Mouse (Mus musculus) WW6 (cell line): Measurements from ENCODE around the gene Znhit6.

Experiments
- DNase-seq: peaks from one replicate; pipeline ENCODE4 v3.0.0-alpha.2; 2013; ENCODE audit warnings: low read depth, low spot score

Gene Znhit6

DNA sequence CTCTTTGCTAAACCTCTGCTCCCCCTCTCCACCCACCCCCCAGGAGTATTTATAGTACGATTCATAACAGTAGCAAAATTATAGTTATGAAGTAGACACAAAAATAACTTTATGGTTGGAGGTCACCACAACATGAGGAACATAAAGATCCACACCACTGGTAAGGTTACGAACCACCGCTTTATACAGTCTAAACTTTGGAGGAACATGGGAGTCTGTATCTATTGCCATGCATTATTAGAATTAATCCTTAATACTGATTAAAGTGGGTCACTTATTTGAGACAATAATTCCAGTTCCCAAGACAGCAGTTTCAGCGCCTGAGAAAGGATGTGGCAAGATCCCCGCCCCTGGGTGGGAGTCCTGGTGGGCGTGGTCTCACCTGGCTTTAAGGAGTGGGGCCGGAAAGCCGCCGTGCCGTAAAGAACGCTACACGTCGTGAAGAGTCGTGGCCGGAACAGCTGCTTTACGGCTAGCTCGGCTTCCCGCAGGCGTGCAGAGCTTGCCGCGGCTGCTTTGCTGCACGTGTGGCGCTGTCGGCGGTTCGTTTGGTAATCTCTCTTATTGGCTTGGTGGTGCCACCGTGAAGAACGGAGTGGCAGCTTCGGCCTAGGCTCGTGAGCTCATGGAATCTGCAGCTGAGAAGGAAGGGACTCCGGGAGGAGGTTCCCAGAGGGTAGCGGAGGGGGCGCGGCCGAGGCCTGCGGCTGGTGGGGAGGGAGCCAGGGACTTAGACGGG is at the start of gene Znhit6:
Gene Znhit6, plus strand, starts transcription at position 463 of the 739 bp plus-strand sequence.
- DNase-seq = peak; percentile 84

DNA sequence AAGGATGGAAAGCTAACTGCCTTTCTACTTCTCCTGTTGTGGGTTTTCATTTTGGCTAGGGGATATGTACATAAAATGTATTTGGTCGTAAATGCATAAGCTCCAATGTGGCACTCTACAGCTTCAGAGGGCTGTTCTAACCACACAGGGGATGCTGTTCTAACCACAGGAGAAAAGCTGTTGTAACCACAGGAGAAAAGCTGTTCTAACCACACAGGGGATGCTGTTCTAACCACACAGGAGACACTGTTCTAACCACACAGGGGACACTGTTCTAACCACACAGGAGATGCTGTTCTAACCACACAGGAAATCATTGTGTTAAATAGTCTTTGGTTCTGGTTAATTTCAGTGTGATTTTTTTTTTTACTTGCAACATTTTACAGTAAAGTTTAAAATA is 38.1 kb upstream of the Znhit6 start:
- DNase-seq = no peak

DNA sequence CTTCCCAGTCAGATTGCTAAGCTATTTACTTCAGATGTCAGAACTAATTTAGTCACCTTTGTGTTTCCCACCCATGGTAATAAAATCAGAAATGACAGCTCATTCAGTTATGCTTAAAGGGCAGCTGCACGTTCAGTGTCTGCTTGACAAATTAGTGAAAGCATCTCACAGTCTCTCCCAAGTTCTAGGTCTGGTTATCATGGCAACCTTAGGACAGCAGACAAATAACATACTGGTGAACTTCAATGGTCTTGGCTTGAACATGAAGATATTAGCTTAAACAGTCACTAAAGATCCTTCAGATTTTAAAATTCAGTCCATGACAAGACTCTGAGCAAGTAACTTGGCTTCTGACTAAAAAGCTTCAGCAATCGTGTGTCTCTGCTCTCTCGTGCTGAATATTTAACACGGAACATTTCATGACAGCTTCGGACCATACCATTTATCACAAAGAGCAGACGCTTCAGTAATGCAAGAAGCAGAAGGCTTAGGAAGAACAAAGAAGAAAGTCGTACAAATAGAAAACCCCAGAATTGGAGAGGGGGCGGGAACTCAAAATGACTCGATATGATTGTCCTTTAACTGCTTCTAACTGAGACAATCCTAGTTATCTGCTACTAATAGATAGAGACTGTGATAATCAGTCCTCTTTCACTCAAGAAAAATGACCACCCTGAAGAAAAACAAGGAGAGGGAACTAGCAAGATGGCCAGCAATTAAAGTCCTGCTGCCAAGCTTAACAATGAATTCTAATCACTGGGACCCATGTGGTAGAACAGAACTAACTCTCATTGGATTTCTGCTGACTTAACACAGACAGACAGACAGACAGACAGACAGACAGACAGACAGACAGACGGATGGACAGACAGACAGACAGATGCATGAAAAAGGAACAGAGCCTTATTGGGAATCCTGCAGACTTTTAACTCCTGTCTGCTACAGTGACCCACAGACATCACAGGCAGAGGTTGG is 27.3 kb upstream of the Znhit6 start:
- no peak for DNase-seq

DNA sequence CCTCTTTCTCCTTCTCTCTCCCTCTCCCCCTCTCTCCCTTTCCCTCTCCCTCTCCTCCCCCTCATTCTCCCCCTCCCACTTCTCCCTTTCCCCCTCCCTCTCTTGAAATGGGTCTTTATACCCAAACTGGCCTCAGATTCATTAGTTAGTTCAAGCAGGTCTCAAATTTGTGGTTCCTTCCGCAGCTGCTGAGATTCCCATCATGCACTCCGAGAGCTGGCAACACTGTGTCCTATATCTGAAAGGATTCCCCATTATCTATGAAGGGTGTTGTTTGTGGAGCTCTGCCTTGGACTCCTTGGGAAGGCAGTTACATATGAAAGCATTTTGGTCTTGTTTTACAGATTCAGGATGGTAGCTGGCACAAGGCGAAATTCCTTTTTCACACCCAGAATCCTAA is 25.8 kb upstream of the Znhit6 start:
- no peak for DNase-seq

DNA sequence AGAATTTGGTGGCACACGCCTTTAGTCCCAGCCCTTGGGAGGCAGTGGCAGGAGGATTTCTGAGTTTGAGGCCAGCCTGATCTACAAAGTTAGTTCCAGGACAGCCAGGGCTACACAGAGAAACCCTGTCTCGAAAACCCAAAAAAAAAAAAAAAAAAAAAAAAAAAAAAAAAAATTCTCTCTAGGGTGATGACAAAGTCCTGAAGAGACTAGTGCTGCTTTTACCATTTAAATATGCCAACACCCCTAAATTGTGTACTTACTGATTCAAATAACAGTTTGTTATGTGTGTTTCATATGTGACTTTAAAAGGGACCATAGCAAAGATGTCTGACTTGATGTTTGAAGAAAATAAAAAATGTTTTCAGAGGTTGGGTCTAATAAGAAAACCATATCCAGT is 21.6 kb upstream of the Znhit6 start:
- DNase-seq = no peak

DNA sequence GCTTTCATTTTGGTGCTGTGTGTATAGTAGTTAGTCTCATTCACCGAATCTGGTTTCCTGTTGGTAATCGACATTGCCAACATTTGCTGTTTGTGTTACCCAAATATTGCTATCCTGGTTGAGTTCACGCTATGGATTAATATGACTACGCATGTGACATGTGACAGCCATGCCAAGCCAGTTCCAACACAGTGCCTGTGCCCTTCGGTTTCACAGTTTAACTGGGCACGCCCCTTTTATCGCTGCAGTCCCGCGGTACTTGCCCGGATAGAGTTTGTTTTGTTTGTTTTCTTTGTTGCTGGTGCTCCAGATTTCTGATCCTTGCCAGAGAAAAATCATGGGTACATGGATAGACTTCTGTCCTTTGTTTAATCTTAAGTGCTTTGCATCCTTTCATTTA is 19.8 kb upstream of the Znhit6 start:
- no peak for DNase-seq

DNA sequence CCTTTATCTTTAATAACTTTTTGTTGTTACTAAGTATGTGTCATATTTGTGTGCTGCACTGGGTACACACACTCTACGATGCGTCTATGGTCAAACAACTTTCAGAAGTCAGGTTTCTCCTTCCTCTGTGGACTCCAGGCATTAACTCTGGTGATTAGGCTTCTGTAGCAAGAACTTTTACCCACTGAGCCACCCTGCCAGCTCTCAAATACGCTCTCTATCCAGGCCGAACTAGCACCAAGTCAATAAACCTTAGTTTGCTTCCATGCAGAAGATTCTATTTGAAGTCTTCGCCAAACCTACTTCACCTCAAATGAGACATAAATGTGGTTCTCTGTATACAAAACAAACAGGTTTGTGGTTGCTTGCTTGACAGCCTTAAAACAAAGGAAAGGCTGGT is 16.3 kb upstream of the Znhit6 start:
- DNase-seq = no peak

DNA sequence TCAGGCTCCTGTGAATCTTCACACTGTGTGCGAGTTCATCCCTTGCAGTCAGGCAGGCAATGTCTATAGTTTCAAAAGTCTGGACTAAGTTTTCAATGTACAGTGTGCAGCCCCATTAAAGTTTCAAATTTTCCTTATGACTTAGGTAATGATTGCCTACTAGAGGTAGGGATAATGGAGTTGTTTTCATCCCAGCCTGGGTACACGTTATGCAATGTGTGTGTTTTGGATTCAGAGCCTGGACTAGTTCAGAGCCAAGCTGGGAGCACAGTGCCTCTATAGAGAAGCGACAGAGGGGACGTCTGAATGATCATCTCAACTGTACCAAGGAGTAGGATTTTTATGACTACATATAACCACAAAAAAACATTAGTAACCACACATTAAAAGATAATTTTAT is 15.9 kb upstream of the Znhit6 start:
- DNase-seq = no peak

DNA sequence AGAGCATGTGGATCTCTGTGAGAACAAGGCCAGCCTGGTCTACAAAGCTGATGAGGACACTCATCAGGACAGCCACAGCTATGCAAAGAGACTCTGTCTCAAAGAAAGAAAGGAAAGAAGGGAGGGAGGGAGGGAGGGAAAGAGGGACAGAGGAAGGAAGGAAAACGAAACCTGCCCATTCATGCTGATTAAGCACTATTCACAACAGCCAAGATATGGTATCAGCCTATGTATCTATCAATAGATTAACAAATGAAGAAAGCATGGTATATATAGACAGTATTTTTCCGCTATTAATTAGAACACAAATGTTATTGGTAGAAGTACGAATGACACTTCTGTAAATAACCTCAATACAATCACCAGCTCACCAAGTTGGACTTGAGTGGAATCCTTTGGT is 1.5 kb upstream of the Znhit6 start:
- DNase-seq = no peak

DNA sequence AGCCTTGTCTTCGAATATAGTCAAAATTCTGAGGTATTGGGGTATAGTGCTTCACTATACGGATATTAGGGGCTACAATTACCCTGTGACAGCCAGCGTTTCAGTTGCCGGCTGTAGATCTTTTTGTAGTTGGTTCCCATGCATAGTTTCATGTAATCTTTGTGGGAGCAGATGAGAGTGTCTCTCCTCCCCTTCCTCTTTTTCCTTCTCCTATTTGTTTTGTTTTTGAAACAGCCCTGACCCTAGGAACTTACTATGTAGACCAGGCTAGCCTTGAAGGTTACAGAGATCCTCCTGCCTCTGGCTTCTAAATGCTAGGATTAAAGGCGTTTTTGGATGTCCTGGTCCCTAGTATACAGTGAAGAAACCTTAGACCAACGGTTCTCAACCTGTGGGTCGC is 665 bp upstream of the Znhit6 start:
- no peak for DNase-seq

DNA sequence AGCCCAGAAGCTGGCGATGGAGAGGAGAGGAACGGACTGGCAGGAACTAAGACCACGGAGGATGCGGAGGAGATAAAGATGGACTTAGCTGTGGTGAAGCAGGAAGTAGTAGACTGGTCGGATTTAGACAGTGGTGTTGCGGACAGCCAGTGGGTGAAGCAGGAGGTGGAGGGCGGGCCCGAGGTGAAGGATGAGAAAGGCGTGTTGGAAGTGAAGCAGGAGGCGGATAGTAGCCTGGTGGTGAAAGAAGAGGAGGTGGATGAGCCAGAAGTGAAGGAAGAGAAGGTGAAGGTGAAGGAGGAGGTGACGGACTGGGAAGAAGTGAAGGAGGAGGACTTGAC is 447 bp downstream of the Znhit6 start:
- no peak for DNase-seq

DNA sequence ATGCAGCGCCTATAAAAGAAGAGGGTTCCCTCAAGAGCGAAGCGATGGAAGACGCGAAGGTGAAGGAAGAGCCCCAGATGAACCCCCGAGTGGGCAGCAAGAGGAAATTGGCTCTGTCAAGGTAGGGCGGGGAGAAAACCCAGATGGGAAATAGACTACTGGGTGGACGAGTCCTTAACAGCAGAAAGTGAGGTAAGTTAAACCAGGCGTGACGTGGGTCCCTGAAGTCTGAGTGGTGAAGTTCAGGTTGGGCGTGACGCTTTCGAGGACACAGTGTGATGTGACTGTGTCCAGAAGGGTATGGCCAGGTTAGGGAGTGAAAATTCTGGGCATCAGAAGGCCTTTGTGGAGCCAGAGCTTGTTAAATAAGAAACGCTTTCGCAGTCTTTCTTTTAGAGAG is 871 bp downstream of the Znhit6 start:
- no peak for DNase-seq

DNA sequence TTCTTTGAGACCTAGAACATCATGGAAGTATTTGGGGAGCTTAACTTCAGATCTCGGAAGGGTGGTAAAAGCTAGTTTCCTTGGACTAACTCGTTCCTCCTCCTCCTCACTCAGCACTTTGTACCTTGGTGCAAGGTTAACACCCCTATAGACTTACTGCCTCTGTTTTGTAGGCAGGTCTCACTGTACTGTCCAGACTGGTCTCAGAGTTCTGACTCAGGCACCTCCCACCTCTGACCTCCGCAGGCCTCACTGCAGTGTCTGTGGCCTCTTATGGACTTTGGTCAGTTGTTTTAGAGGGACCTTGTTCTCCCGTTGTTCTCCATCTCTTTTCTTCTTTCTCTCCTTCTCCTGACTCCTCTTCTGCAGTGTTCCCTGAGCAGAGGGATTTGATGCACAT is 7.0 kb downstream of the Znhit6 start:
- DNase-seq = no peak

DNA sequence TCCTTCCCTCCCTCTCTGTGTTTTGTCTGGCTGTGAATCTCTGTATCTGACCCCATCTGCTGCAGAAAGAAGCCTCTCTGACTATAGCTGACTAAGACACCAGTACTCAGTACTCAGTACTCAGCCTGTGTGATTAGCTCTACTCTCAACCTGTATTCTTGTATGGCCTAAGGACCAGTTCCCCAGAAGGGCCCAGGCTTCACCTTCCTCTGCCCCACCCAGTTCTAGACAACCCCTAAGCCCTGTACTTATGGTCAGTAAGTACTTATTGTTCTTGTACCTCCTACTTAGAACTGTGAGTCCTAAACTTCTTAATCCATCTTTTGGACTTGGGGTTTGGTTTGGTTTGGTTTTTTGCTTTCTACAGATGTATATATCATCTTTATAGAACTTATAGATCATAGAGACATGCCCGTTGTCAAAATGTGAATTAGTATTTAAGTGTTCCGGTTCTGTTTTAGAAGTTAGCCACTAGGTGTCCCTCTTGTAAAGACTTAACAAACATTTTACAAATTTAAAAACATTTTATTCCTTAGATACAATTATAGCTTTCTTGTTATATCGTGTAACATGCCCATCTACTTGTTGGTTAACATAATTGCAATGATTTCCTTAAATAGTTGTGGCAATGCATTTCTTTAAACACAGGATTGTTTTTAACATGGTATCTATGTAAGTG is 7.7 kb downstream of the Znhit6 start:
- no peak for DNase-seq

DNA sequence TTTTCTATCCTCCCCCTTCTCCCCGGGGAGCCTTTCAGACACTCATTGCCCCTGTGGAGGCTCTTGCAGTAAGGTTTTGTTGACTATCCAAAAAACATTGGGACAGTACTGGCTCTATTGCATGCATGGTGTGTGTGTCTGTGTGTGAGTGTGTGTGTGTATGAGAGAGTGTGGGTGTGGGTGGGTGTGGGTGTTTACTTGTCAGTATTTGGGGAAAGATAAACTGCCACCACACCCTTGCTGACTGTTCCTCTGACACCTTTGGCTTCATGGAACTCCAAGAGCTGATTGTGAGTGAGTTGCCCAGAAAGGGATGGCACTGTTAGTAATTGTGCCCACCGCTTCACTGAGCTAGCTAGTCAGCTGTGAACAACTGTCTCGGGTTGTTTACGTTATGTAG is 14.6 kb downstream of the Znhit6 start:
- no peak for DNase-seq

DNA sequence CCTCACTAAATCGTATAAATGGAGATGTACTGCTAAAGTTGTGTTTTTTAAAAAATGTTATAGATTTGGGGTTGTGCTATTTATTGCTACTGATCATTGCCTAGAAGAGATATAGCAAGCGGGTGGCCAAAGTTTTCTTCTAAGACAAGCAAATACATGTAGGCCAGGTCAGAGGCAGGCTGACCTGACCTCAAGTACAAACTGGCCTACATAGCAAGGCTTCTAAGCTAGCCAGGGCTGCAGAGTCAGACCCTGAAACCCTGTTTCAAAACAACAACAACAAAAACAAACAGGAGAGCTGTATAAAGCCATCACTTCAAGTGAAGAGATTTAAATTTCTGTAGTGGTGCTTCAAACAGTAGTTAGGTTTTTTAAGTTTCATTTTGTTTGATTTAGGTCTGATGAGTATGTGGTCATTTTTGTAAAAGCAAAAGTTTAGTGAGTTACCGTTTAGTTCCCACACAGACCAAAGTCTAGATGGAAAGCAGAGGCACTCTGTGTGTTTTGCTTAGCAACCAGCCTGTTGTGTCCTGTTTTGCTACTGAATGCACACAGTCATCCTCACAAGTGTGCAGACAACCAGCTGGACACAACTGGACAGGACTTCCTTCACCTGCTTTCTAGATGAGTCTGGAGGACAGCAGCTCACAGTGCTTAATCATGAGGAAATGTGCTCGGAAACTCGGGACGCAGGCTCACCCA is 16.0 kb downstream of the Znhit6 start:
- no peak for DNase-seq

DNA sequence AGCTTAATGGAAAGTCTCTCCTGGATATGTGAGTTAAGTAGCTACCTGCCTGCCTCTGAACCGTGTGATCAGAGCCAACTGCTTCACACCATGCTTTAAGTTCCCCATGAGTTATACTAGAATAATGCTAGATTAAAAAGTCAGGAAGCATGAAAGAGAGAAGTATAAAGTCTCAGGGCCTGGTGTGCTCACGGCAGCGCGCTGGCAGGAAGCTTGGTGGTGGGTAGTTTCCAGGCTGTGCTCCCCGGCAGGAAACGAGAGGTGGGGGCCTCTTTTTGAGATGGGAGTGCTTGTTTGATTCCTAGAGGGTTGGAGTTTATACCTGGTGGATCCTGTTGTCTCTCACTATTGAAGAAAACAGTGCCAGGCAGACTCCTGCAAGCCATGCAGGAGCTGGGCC is 19.3 kb downstream of the Znhit6 start:
- DNase-seq = no peak

DNA sequence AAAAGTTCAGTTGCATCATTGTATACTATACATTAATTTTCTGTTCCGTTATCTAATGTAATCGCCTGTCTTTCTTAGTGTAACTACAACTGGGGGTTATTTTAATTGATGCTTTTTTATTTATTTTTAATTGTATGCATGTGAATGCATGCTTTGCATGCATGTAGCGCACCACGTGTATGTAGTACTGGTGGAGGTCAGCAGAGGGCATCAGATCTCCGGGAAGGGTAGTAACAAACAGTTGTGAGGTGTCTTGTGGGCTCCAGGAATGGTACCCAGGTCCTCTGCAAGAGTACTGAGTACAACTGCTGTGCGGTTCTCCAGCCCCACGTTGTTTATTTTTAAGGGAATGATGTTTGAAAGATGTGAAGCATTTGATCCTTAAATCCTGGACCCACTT is 23.1 kb downstream of the Znhit6 start:
- DNase-seq = no peak

DNA sequence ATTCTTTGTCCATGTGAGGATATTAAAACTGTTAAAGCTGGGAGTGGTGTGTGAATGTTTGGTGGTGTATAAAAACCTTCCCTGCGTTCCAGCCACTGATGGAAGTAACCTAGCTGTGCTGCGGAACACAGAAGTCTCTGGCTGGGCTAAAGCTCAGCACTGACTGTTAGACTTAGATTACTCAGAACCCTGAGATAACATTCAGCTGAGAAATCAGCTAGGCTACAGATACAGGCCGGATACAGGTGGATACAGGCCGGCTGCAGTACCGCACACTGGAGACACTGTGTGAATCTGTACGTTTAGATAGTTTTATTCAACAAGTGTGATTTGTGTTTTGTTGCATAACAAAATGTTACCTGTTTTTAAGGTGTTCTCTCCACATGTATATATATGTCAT is 24.8 kb downstream of the Znhit6 start:
- no peak for DNase-seq

DNA sequence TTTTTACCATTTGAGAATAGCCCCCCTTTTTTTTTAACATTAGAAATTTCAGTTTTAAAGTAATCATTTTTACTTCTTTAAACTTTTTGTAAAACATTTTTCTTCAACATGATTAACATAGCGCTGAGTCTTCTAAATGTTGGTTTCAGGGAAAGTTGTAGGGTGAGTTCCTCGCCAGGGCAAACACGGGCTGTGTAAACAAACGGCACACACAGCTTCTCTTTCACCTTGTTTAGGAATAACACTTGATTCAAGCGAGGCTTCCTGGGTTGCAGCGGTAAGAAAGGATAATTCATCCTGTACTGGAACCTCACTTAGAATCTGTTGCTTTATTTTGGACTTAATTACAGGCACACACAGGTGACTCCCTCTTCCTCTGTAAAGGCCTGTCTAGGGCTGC is 25.3 kb downstream of the Znhit6 start:
- DNase-seq = no peak

DNA sequence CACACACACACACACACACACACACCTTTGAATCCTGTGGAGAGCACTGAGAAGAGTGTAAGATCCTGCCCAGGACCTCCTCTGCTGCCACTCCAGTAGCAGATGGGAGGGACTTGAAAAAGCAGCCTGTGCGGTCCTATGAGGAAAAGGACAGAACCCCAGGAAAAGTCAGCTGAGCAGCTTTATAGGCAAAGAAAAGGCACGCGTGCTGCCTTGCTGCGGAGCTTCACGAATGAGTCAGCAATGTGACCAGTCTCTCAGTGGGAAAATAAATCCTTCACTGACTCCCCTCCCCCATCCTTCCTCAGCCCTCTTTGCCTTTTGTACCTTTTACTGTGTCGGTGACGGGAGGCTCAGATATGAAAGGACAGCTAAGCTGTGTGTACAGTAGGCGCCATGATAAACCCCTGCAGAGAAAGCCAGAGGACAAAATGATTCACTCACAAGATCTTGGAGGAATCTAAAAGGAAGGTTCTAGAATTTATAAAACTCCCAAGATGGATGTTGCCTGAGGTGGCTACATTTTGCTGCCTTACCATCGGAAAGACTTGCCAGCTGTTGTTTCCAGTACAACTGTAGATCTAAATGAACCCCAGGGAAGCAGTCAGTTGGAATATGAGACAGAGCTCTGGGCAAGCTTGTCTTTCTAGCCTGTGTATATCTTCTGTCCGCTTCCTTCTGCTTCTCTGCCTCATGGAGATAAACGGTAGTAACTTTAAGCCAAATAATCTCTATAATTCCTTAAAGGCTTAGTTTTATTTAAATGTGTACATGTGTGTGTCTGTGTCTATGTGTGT is 26.6 kb downstream of the Znhit6 start:
- DNase-seq = no peak
